Mouse (Mus musculus) frontal cortex, postnatal 10 days (tissue): ENCODE measurements at regions not wholly inside any gene's neighbourhood (a gene's known extent, or its start where the extent isn't known, plus 50 kb on each side); places are given as distances from the start of the nearest gene placed in this dataset.
"Not testable (repeated sequence)": the region's sequence is repeated elsewhere in the genome, so short reads cannot be mapped to it uniquely, and the experiment has no call there.

Experiments used
- DNase-seq, 2 experiments: peaks; one replicate each; pipeline ENCODE4 v3.0.0; 2022; ENCODE audit warnings: low spot score in 2 of 2, mixed read lengths in 1 of 2

DNA sequence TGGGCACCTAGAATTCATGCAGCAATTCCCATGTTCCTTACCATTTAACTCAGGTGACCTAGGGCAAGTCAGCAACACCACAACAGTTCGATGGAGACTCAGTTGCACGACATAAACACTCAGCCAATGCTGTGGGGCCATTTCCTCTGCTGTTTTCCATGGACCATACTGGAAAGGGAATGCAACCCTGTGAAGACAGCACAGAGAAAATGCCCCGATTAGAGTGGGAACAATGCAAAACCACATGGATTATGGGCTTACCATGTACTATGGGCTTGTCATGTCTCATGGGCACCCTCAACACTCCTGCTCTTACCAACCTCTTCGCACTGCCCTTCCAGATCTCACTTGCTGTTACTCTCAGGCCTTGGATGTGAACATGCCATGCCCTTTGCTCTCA, 207.6 kb downstream of the Snurf start:
- DNase-seq = not testable (repeated sequence)

- DNase-seq = peak; percentile 3 to 4
Measured at GRCm38 (mm10) chr7:59769749-59770148, 235.1 kb downstream of the Snurf start.

DNA sequence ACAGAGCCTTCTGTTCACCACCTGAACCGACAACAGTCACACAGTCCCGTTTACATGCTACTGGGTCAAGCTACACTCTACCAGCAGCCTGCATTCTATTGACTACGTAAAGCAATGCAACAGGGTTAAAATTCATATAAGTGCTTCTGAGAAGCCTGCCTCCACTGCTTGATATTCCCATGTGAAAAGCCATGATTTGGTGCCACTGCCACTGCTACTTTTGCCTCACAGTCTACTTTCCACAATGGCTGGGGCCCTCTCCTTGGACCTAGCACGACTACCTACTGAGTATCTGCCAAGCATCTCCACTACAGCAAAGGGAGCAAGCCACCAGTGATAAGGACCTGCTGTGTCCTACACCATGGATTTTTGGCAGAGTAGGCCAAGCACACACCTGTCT, 236.2 kb downstream of the Snurf start:
- peak; percentile 7 to 14 for DNase-seq

DNA sequence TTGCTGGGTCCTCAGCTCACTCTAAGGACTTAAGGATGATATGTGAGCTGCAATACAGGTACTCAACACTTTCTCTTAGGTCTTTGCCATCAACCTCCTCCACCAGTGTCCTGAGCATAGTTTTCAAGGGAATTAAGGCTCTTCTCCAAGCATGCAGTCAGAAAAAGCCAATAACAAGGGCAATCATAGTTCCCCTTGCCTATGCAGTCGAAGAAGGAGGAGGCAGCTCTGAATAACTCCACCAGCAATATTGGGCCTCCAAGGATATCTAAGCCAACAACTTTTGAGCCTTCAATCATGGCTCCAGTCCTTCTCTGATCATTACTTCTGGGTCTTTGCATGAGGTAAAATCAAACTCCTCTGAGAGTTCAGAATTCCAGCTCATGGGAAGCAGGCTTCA, 237.5 kb downstream of the Snurf start:
- DNase-seq = peak in 1 of 2 experiments; percentile 3
